Mouse (Mus musculus) adrenal gland (tissue): ENCODE data around the gene Tle3.

Source experiments
- intact Hi-C: fragments of 180-260 bp; cut with DNase I; formaldehyde crosslinking; loops from one replicate; pipeline ENCODE4 v1.15.1; 2025

Tle3 gene

DNA sequence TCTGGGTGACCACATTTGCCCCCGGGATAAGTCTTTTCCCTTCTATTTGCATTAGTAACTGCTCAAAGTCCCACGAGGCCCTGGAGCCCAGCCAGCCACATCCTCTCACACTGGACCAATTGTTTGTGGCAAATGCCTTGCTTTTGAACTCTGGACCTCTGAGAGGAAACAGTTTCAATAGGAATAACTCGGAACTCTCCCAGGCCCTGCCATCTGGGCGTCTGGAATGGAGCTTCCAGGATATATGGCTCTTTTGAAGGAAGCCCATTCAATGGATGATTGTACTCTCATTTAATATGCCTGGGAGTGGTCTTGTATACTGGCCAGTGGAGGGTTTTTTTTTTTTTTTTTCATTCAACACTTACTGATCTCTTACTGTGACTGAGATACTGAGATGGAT, 21.0 kb upstream of the Tle3 start:
- intact Hi-C loops = no loop called here

DNA sequence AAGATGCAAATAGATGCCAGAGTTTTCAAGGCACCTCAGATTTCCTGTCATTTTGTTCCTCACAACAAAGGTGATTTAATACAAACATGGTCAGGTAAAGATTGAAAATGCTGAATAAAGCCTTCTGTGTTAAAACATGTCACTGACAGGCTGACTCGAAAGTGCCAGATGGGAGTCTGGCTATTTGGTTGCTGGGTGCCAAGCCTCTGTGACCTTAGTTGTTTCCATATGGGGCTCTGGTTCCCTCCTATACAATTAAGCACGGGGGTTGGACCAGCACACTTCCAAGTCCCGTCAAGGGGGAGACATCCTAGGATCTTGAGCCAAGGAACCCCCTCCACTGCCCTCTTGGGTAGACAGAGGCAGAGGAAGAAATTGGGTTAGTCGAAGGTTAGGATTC, 13.2 kb upstream of the Tle3 start:
- intact Hi-C loops = no loop called here

DNA sequence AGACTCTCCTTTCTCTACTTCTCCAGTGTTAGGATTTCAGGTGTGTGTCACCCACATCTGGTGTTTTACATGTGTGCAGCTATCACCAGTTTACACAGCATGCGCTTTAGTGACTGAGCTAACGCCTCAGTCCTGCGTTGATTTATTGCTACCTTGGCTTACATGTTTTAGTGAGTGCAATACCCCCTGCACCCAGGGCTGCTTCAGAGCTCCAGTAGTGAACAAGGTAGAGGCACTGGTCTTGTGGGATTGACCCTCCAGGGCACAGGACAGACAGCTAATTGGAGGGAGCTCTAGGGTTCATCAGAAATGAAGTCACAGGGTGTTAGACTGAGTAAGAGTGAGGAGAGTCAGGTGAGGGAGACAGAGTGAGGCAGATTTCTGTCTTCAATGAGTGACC, 12.4 kb upstream of the Tle3 start:
- intact Hi-C loops = loop anchor here (10.0 kb wide), 1 partner anchor 315 kb away; no protein-coding TSS in a partner anchor

DNA sequence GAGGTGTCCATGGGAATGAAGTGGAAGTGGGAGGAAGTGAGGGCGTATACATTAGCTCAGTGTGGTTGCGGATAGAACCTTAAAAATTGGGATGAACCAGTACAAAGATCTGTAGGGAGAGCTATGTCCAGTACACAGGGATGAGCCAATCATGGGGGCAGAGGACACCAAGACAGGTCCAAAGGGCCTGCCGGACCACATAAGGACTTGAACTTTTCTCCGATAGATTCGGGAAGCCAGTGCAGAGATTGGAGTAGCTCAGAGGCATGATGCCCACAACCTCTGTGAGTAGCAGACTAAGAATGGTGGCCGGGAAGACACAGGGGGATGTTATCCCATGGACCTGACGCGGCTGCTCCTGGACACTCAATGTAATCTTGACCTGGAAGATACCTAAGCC, 12.0 kb upstream of the Tle3 start:
- intact Hi-C loops = loop anchor here (10.0 kb wide), 1 partner anchor 315 kb away; no protein-coding TSS in a partner anchor

DNA sequence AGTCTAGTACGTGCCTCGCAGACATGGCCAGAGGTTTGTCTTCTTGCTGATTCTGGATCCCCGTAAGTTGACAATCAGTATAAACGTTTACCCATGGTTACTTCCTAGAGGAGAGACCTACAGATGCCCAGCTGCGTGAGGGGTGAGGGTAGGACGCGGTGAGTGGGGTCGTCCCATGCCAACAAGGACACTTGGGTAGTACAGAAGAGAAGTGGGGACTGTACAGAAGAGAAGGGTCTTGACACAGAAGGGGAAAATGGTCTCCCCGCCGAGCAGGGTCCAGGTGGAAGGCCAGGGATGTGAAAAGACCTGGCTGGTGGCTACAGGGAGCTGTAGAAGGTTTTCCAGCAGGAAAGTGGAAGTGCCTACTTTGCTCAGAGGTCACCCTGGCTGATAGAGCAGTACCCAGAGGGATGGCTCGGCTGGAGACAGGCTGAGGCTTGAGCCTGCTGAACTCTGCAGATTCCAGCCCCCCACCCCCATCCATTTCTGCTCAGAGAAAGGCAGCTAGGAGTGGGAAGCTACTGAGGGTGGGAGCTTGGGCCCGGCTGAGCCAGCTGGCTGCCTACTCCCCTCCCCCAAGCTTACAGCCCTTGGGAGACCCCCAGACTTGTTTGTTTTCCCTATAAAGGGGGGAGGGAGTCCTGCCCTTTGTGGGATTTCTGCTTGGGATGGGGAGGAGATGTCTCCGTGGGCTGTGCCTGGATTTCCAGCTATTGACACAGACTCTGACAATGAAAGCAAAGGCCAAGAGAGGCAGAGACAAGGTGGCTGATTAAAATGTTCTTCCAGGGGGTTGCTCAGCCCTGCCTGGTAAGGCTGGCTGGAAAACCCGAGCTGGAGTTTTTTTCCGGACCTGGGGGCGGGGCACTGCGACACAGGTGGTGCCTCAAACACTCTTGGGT, 11.2 kb upstream of the Tle3 start:
- intact Hi-C loops = loop anchor here (10.0 kb wide), 1 partner anchor 316 kb away; no protein-coding TSS in a partner anchor

DNA sequence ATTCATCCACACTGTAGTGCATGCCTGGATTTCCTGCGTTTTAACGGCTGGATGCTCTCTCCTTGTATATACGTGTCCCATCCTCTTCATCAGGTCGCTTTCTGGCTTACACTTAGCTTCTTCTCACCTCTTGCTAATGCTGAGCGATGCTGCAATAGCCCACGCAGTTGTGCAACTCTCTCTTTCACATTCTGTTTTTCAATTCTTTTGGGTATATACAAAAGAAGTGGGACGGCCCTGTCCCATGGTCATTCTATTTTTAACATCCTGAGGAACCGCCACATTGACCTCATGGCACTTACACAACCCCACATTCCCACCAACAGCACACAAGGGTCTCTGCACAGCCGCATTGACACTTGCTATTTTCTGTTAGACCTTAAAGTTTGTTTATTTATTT, 9.0 kb upstream of the Tle3 start:
- intact Hi-C loops = loop anchor here (10.0 kb wide), 1 partner anchor 318 kb away; no protein-coding TSS in a partner anchor

DNA sequence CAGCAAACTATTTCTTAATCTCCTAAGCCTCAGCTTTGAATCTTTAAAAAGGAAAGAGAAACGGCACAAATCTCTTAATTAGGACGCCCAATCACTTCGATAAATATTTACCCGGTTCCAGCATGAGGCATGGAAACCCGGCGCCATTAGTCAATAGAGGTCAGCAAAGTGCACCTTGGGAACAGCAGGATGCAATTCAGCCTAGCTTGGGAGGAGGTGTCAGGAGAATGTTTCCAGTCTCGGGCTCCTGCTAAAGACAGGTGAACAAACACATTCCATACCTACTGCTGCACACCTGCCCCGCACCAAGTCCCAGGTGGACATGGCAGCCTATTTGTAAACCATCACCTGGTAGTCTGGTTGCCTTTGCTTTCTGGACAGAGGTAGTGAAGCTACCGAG, 6.1 kb upstream of the Tle3 start:
- intact Hi-C loops = loop anchor here (5.0 to 10.0 kb wide), 2 partner anchors 49 to 321 kb away; no protein-coding TSS in a partner anchor

DNA sequence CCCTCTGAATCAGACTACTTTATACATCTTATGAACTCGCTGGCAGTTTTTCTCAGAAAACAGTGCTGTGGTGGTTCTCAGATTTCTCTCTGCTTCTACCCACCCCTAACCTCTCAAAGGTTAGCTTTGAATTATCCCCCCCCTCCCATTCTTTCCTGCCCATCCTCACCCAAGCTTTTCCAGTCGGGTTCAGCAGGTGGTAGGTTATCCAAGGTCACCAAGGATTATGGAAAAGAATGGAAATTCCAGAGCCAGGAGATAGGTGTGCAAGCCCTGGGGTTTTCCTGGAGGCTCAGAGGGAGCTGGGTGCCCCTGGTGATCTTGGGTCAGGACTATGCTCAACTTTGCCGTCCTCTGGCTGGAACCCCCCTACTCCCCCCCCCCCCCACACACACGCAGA, 5.0 kb upstream of the Tle3 start:
- intact Hi-C loops = loop anchor here (5.0 to 10.0 kb wide), 2 partner anchors 50 to 322 kb away; no protein-coding TSS in a partner anchor

DNA sequence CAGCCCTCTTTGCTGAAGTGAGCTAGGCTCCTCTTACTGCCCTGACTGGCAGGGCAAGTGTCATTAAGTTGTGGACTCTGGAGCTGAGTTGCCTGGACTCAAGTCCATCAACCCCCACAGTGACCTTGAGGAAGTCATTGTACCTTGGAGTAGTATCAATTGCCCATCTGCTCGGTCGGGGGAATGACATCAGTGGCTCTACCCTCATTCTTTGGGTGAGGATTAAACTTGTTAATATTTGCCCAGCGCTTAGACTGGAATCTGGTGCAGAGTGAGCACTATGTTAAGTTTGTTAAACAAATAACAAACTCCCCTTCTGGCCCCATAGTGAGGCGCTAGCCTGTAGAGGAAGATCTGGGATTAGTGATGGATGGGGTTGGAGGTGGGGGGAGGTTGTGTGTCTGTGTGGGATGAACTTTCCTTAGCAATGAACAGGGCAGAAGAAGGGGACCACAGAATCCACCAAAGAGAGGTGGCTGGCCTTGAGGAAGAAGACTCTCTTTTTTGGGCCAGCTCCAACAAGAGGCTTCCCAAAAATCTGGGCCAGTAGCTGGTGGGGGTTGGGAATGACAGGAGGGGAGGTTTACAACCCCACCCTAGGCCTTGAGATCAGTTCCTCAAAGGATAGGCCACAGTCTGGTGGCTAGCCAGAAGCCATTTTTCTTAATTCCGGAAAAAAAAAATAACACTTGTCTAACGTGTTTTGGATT, 4.2 kb upstream of the Tle3 start:
- intact Hi-C loops = loop anchor here (5.0 to 10.0 kb wide), 2 partner anchors 51 to 323 kb away; no protein-coding TSS in a partner anchor

DNA sequence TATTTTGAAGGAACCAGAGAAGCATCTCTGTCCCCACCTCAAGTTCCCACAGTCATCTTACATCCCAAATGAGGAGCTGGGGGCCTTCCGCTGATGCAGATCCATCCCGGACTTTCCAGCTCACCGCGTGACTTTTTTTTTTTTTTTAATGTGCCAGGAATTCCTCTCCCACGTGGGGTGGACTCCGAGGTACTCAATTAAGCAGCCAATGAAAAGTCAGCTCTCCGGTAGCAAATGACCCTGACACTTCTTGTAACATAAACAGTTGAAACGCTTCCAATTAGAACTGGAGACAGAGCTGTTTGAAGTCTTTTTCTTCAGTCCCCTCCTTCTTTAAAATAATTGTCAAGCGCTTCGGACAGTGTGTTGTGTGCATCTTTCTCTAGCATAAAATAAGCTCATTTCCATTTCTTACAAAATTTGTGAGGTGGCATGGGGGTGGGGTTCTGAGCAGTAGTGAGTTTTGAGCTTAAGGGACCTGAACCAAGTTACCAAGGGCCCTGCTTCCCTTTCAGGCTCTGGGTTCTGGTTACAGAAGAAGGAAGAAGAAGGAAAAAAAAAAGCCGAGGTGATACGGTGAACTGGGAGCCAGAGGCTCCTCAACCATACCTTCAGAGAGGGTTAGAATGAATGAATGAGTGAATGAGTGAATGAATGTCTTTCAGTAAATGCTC, 3.5 kb upstream of the Tle3 start:
- intact Hi-C loops = loop anchor here (5.0 to 10.0 kb wide), 2 partner anchors 51 to 324 kb away; no protein-coding TSS in a partner anchor

DNA sequence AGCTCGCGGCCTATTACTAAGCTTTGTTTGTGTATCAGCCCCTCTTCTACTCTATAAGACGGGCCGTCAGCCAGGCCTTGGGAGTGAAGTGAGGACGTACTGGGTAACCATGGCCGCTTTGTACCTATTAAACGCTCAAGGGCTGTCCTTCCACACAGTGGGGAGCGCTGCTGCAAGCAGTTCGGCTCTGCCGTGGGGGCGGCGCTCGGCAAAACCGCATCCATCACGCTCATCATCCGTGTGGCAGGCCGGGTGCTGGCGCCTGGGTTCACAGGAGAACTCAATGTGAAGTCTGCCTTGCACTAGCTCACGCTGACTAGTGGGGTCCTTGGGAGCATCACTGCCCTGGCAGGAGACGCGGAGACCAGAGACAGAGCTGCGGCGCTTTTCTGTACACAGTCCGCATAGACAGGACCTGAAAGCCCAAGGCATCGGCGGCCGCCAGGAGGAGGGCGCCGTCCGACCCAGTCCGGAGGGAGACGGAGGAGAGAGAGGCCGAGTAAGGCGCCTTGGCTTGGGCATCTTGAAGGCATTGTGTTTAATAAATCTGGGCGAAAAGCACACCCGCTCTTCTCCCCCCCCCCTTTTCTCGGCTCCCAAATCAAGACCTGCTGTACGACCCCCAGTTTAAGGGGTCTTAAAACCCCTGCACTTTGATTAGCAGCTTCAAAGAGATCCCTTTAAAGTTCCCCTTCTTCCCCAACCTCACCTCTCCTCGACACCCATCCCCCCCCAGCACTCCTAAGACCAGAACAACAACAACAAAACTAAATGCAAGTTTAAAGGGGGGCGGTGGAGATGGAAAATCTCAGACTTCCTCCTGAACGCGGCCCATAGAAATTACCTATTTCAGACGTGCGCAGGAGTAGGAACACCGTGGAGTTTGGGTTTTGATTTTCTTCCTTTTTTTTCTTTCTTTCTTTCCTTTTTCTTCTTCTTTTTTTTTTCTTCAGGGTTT, 2.6 kb upstream of the Tle3 start:
- intact Hi-C loops = loop anchor here (5.0 to 10.0 kb wide), 3 partner anchors 52 to 328 kb away; no protein-coding TSS in a partner anchor

DNA sequence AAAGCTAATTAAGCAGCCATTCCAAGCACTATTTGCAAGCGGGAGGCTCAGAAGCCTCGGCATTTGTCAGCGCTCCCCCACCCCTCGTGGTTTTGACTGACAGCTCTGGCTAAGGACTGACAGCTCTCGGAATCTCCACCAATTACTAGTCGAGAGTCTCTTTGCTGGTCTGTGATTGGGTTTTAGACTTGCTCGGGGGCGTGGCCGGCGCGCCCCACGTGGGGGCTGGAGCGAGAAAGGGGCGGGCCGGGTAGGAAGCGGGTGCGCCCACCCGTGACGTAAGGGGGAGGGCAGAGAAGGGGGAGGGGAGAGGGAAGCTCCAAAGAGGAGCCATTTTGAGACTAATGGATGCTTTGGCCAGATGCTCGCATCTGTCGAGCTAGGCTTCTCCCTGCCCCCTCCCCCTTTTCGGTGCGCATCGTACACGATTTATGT, 1.7 kb upstream of the Tle3 start:
- intact Hi-C loops = loop anchor here (5.0 kb wide), 1 partner anchor 327 kb away; no protein-coding TSS in a partner anchor

DNA sequence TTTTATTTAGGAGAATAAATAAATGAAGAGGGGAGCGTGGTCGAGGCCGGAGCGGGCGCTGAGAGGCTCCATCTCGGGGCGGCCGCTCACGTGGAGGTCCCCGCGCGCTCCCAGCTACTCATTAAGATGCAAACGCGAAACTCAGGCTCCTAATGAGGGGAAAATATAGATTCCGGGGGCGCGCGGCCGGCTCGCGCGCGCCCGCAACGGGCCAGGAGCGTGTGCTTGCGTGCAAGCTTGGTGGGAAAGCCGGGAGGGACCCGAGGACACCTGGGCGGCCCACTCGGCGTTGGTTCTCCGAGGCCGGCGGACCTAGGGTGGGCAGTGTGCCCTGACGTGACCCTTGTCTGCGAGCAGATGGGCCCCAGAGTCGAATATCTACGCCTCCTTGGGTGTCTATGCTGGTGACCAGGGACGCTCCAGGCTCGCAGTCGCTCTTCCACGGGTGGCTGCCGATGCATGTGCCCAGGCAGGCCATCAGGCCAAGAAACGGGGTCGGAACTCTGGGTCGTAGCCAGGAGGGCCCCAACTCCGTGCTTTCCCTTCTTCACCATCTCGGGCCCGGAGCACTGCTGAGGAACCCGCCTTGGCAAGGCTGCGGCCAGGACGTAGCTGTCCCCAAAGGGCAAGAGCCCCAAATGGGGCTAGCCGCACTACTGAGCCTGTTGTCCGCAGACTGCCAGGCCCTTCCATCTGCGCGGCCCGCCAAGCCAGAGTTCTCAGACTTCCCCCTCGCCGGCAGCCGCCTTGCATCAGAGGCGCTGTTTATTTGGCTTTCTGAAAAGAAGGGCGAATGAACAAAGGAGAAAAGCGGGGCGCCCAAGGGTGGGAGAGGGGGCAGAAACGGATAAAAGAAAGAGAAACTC, 1.0 kb upstream of the Tle3 start:
- intact Hi-C loops = loop anchor here (5.0 kb wide), 1 partner anchor 326 kb away; no protein-coding TSS in a partner anchor

DNA sequence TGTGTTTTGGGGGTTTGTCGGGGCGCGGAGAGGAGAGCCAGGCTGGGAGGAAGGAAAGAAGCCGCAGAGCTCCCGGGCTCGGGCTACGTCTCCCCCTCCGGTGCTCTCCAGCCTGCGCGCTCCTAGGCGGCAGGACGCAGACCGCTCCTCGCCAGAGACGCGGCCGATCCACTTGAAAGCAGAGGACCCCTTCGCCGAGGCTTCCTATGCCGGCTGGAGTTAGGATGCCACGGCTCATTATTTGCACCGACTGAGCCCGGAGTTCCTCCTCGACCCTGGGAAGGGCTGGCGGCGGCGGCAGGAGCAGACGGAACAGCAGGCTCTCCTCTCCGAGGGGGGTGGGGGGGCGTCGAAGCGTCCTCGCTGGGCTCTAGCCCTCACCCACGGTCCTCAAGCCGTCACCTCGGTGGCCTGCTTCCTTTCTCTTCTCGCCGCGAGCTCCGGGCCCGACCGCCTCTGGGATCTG, 377 bp downstream of the Tle3 start:
- intact Hi-C loops = loop anchor here (5.0 kb wide), 1 partner anchor 325 kb away; no protein-coding TSS in a partner anchor

DNA sequence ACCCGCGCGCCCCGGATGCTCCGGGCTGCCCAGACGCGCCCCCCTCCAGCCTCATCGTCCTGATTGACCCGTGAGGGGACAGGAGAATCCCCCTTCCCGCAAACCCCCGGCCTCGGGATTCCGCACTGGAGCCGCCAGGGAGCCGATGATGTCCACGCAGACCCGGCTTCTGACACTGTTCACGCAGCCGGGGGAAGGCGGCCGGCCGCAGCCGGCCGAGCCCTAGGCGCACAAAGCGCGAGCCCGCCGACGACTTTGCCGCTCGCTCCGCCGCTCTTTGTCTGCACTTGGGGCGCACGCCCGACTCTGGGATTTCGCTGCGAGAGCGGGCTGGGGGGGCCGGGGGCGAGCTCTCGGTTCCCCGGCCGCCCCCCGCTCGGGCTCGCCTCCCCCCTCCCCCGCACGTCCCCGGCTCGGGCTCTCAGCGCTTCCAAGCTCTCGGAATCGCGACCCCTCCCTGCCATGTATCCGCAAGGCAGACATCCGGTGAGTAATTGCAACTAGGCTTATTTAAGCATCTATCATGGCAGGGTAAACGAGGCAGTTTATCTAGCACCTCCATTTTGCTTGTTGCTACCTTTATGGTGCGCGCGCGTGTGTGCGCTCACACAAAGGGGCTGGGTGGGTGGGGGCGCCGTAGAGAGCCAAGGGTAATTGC, 939 bp downstream of the Tle3 start:
- intact Hi-C loops = loop anchor here (5.0 kb wide), 1 partner anchor 324 kb away; no protein-coding TSS in a partner anchor

DNA sequence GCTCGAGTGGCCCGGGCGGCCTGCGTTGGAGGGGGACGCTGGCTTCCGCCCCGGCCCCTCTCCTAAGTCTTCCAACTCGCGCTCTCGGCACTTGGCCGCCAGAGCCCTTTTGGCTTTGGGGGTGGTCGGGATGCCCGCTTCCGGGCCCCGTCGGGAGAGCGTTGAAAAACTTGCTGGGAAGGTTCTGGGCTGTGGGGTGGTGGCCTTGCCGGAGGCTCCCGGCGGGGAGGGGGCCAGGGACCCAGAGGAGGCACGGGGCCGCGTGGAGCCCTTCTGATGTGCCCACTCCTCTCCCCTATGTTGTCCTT, 1.4 kb downstream of the Tle3 start:
- intact Hi-C loops = loop anchor here (5.0 kb wide), 1 partner anchor 324 kb away; no protein-coding TSS in a partner anchor

DNA sequence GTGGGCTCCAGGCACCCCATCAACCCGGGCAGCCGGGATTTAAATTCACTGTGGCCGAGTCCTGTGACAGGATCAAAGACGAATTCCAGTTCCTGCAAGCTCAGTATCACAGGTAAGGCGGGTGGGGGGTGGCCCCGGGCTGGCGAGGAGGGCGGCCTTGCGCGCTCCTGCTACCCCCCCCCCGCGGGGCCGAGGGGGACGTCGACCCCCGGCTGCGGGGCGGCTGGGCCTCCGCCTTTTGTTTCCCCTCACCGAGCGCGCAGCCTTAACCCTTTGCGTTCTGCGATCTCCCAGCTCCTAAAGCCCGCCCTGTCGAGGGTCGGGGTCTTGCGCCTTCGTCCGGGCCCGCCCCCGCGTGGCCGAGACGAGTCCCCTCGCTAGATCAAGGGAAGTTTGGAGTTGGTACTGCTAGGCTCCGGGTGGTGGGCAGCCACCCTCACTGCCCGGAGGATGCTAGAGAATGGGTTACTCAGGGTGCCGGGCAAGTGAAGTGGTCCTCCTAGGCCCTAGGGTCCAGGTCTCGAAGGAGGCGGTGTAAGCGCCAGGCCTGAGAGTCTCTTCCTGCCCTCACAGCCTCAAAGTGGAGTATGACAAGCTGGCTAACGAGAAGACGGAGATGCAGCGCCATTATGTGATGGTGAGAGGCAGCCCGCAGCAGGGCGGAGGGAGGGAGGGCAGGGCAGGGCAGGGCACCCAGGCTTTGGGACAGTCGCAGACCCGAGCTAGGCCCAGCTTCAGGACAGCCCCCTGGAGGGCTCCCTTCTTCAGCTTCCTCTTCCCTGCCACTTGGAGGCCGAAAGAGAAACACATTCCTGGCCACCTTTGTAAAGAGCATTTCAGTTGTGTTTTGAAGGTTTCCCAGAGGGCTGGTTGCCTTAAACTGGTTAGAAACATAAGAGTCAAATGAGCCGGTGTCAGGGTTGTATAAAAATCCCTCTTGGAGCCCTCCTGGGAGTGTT, 2.1 kb downstream of the Tle3 start:
- intact Hi-C loops = loop anchor here (5.0 kb wide), 1 partner anchor 323 kb away; no protein-coding TSS in a partner anchor
